In the genomic region with DNA sequence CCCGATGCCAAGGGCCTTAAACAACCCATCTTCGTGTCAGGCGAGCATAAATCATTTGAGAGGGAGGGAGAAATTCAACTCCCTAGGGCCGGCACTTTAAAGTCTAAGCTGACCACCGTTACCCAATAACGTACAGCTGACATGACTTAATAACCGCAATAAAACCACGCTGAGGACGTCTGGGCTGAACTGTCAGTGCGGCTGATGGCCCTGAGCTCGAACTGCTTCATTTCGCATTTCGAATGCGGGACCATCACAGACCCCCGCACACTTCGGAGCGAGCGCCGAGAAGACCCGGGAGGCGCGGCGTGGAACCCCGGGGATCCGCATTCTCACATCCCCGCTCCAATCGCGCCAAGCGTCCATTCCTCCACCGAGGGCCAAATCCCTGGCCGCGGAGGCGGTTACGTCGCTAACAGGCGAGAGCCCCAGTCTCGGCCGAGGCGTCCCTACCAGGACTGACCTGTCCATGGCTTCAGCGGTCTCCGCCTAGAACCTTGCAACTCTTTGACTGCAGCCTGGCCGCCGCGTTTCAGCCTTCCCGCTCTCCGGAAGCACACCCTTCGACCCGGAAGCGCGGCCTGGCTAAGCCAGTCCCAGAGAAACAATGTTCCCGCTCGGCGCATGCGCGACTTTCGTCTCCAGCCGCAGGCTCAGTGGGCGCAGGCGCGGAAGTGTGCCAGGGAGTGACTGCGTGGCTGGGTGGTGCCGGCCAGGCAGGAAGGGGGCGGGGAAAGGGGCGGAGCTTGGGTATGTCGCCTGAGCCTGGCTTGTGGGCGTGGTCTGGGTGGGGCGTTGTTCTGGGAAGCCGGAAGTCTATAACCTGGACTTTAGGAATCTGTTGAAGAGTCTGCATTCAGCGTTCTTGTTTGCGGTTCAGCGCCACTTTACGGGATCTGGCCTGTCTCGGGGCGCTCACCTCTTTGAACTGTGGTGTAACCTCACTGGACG, we compare ENCODE assay signal across 8 mouse cellular contexts. TPM values are rescaled to one million over a fixed set of nuclear protein-coding genes. Genes with fewer than 3 reads are reported as not detected.
DNase-seq lines count a peak whose midpoint lies in the region; ATAC-seq lines count a peak whose summit lies in the region.

Gene Nup107 (minus strand): TSS at position 565 of the 951 bp plus-strand sequence.

- H3K27me3 ChIP-seq in heart, embryonic 10.5 days (ENCODE audit: insufficient read depth, poor library complexity, severe bottlenecking), result no peaks in the 10 kb centered on the region
- no peaks in the 10 kb centered on the region for H3K27me3 ChIP-seq in kidney, embryonic 15.5 days

- H3K4me1 ChIP-seq in heart, embryonic 10.5 days, result peaks cover 19% of the 10 kb centered on the region
- H3K4me1 ChIP-seq in kidney, embryonic 15.5 days, result peaks cover 22% of the 10 kb centered on the region

- H3K9me3 ChIP-seq in heart, embryonic 10.5 days, result no peaks in the 10 kb centered on the region
- 0 out of 2 replicates have a peak, but pooled peaks cover 2% of the 10 kb centered on the region for H3K9me3 ChIP-seq in kidney, embryonic 15.5 days (replicated peaks)

- H3K27ac ChIP-seq in heart, embryonic 10.5 days, result peak within 1 kb of the TSS; percentile 87
- peak within 1 kb of the TSS; percentile 92 for H3K27ac ChIP-seq in kidney, embryonic 15.5 days

- peak; percentile 100 for DNase-seq in B cell, adult 2 months
- peak; percentile 99 for DNase-seq in brain, adult 2 months (ENCODE audit: low read depth, low spot score)
- DNase-seq in heart, embryonic 10.5 days (ENCODE audit: low spot score), result peak; percentile 100
- peak; percentile 100 for DNase-seq in liver
- peak; percentile 100 for DNase-seq in spleen, postnatal 4 days (ENCODE audit: low spot score in 2 of 2)

- peak within 1 kb of the TSS; percentile 73 for H3K4me3 ChIP-seq in heart, embryonic 10.5 days
- H3K4me3 ChIP-seq in kidney, embryonic 15.5 days (replicated peaks), result peak within 1 kb of the TSS; percentile 97

- peak within 1 kb of the TSS; percentile 68 for H3K4me2 ChIP-seq in kidney, embryonic 15.5 days

- peaks cover 23% of the 10 kb centered on the region for H3K36me3 ChIP-seq in heart, embryonic 10.5 days
- H3K36me3 ChIP-seq in kidney, embryonic 15.5 days, result peaks cover 18% of the 10 kb centered on the region

- H3K9ac ChIP-seq in kidney, embryonic 15.5 days, result peak within 1 kb of the TSS; percentile 92

- WGBS in heart, embryonic 10.5 days, result under 1% methylated on average over 75 of the region's 75 CpGs
- WGBS in kidney, embryonic 15.5 days, result under 1% methylated on average over 75 of the region's 75 CpGs

- peak; percentile 94 for ATAC-seq in erythroblast, adult 5-6 weeks (replicated peaks; ENCODE audit: low FRiP score, poor library complexity, severe bottlenecking)
- peak; percentile 99 for ATAC-seq in kidney, embryonic 15.5 days (replicated peaks; ENCODE audit: low FRiP score)
- peak; percentile 89 for ATAC-seq in monocyte, adult 5-6 weeks (replicated peaks; ENCODE audit: insufficient number of reproducible peaks, low FRiP score, low TSS enrichment, poor library complexity, severe bottlenecking)

RNA-seq across cellular contexts. Expression of gene Nup107, which starts in this region (rescaled TPM):
- total RNA-seq in erythroblast, adult 5-6 weeks (2015; ENCODE audit: low replicate concordance), result 14.6 and 42.2 TPM in 2 replicates
- total RNA-seq in erythroblast, adult 5-6 weeks (2017; ENCODE audit: low replicate concordance), result 24.7 and 26.9 TPM in 2 replicates
- 75.0 and 84.0 TPM in 2 replicates for polyA plus RNA-seq in heart, embryonic 10.5 days (2016; fragmentation: Nextera tagmentation; extraction: Ambion mirVana)
- polyA plus RNA-seq in kidney, embryonic 15.5 days (2015; fragmentation: Nextera tagmentation; extraction: Ambion mirVana), result 65.3 and 69.0 TPM in 2 replicates
- 62.6 to 83.6 TPM (median 77.5 TPM) in 3 replicates for total RNA-seq in monocyte, adult 5-6 weeks (2017)

Comparison
In these comparisons a context has a peak if more than half of its experiments do, and no peak if none do; other contexts are left out.
1. Peak in every context shown above with its lines: DNase-seq, ATAC-seq, H3K4me3 ChIP-seq and H3K27ac ChIP-seq.